In the genomic region with DNA sequence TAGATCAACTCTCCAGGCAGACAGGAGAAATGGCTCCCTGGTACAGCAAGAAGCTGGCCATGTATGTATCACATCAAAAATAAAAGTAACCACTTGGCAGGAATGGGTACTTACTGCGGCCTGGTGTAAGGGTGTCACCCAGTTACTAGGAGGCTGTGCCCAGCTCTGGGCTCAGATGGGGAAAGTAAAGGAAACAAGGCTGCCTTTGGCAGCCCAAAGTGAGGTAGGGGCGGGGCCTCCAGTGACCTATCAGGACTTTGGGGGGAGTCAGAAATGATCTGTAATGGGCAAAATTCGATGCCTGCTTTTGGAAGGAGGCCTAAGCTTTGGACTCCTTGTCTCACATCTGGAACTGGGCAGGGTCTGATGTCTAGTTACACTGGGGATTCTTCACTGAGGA, we compare ENCODE assay signal across 8 mouse cellular contexts. TPM values are rescaled to one million over a fixed set of nuclear protein-coding genes. Genes with fewer than 3 reads are reported as not detected.
DNase-seq lines count a peak whose midpoint lies in the region; ATAC-seq and TF ChIP-seq lines count a peak whose summit lies in the region.

No protein-coding gene starts in this region.

- H3K27ac ChIP-seq in liver, embryonic 12.5 days = 0 out of 2 replicates have a peak overlapping the region, but pooled peaks have one; percentile 25
- H3K27ac ChIP-seq in thymus, adult 2 months (ENCODE audit: control insufficient read depth, insufficient read depth, low read length) = no peak overlapping the region

- peaks cover 76% of the 10 kb centered on the region for H3K4me1 ChIP-seq in liver, embryonic 12.5 days
- H3K4me1 ChIP-seq in thymus, adult 2 months (replicated peaks; ENCODE audit: control insufficient read depth, insufficient read depth, low read length) = peaks cover 62% of the 10 kb centered on the region

- no peaks in the 10 kb centered on the region for H3K27me3 ChIP-seq in liver, embryonic 12.5 days (replicated peaks)
- no peaks in the 10 kb centered on the region for H3K27me3 ChIP-seq in thymus, adult 2 months (ENCODE audit: control insufficient read depth, insufficient read depth, low read length)

- peaks cover 19% of the 10 kb centered on the region; the same call in 1 of the 2 replicates for H3K36me3 ChIP-seq in liver, embryonic 12.5 days
- H3K36me3 ChIP-seq in thymus, adult 2 months (ENCODE audit: control insufficient read depth, insufficient read depth, low read length) = no peaks in the 10 kb centered on the region

- peak overlapping the region; percentile 97 for H3K4me2 ChIP-seq in liver, embryonic 12.5 days

- H3K4me3 ChIP-seq in liver, embryonic 12.5 days = peak overlapping the region; percentile 99; the same call in 1 of the 2 replicates
- no peak overlapping the region for H3K4me3 ChIP-seq in thymus, adult 2 months (ENCODE audit: control insufficient read depth, insufficient read depth, low read length)

- DNase-seq in embryo, embryonic 11 days = peak; percentile 29
- no peak for DNase-seq in embryo, embryonic 10 days (ENCODE audit: low spot score)
- DNase-seq in retina, postnatal 1 day = peak; percentile 14
- no peak for DNase-seq in retina, embryonic 14.5 days (ENCODE audit: low spot score)
- no peak for DNase-seq in testis, postnatal 14 days (ENCODE audit: low spot score)
- DNase-seq in thymus, adult 2 months = no peak

- no peak for ATAC-seq in liver, embryonic 12.5 days
- no peak for ATAC-seq in erythroid progenitor cell, adult 5-6 weeks (replicated peaks; ENCODE audit: low FRiP score, poor library complexity, severe bottlenecking)

- no peak for TF ChIP-seq POLR2A in thymus, adult 2 months (IDR thresholded peaks at IDR 0.05; ENCODE audit: control insufficient read depth, extremely low read depth, insufficient read depth, low read length, poor library complexity)

- 68% methylated on average over 3 of the region's 3 CpGs for WGBS in liver, embryonic 12.5 days (ENCODE audit: insufficient replicate concordance)
- WGBS in thymus, adult 2 months = 57% methylated on average over 3 of the region's 3 CpGs

- no peak for TF ChIP-seq CTCF in thymus, adult 2 months (IDR thresholded peaks at IDR 0.05; ENCODE audit: borderline replicate concordance, control insufficient read depth, extremely low read depth, insufficient read depth, low read length, poor library complexity)

- H3K9me3 ChIP-seq in liver, embryonic 12.5 days (replicated peaks) = no peaks in the 10 kb centered on the region

- no peak overlapping the region for H3K9ac ChIP-seq in liver, embryonic 12.5 days

RNA-seq across cellular contexts. Expression of gene Ctdsp2, which starts 3.2 kb away (rescaled TPM):
- polyA plus RNA-seq in liver, embryonic 12.5 days (2016; fragmentation: Nextera tagmentation; extraction: Ambion mirVana) = 22.2 and 24.0 TPM in 2 replicates
- polyA plus RNA-seq in thymus, adult 2 months (2012; rRNA removed) = 179 and 182 TPM in 2 replicates
- 18.0 and 19.7 TPM in 2 replicates for total RNA-seq in erythroid progenitor cell, adult 5-6 weeks (2015; ENCODE audit: low replicate concordance)
- total RNA-seq in erythroid progenitor cell, adult 5-6 weeks (2017; ENCODE audit: low replicate concordance) = 8.5 and 10.3 TPM in 2 replicates

RNA-seq across cellular contexts. Expression of gene Avil, which starts 18.8 kb away (rescaled TPM):
- polyA plus RNA-seq in liver, embryonic 12.5 days (2016; fragmentation: Nextera tagmentation; extraction: Ambion mirVana) = 0.18 and 0.19 TPM in 2 replicates
- 0.97 and 1.3 TPM in 2 replicates for polyA plus RNA-seq in thymus, adult 2 months (2012; rRNA removed)
- not detected in 2 replicates for total RNA-seq in erythroid progenitor cell, adult 5-6 weeks (2015; ENCODE audit: low replicate concordance)
- not detected in 2 replicates for total RNA-seq in erythroid progenitor cell, adult 5-6 weeks (2017; ENCODE audit: low replicate concordance)

RNA-seq across cellular contexts. Expression of gene Tsfm, which starts 48.9 kb away (rescaled TPM):
- polyA plus RNA-seq in liver, embryonic 12.5 days (2016; fragmentation: Nextera tagmentation; extraction: Ambion mirVana) = 72.3 and 75.5 TPM in 2 replicates
- polyA plus RNA-seq in thymus, adult 2 months (2012; rRNA removed) = 42.1 and 45.2 TPM in 2 replicates
- total RNA-seq in erythroid progenitor cell, adult 5-6 weeks (2015; ENCODE audit: low replicate concordance) = 12.6 and 14.4 TPM in 2 replicates
- total RNA-seq in erythroid progenitor cell, adult 5-6 weeks (2017; ENCODE audit: low replicate concordance) = 4.2 and 6.5 TPM in 2 replicates

RNA-seq across cellular contexts. Expression of gene Mettl1, which starts 59.5 kb away (rescaled TPM):
- polyA plus RNA-seq in liver, embryonic 12.5 days (2016; fragmentation: Nextera tagmentation; extraction: Ambion mirVana) = 33.6 and 35.6 TPM in 2 replicates
- polyA plus RNA-seq in thymus, adult 2 months (2012; rRNA removed) = 13.7 and 15.7 TPM in 2 replicates
- 3.4 and 6.5 TPM in 2 replicates for total RNA-seq in erythroid progenitor cell, adult 5-6 weeks (2015; ENCODE audit: low replicate concordance)
- 0.23 and 1.9 TPM in 2 replicates for total RNA-seq in erythroid progenitor cell, adult 5-6 weeks (2017; ENCODE audit: low replicate concordance)

RNA-seq across cellular contexts. Expression of gene Eef1akmt3, which starts 59.6 kb away (rescaled TPM):
- polyA plus RNA-seq in liver, embryonic 12.5 days (2016; fragmentation: Nextera tagmentation; extraction: Ambion mirVana) = 0.13 and 0.29 TPM in 2 replicates
- polyA plus RNA-seq in thymus, adult 2 months (2012; rRNA removed) = 0.08 and 0.13 TPM in 2 replicates
- not detected in 2 replicates for total RNA-seq in erythroid progenitor cell, adult 5-6 weeks (2015; ENCODE audit: low replicate concordance)
- not detected in 2 replicates for total RNA-seq in erythroid progenitor cell, adult 5-6 weeks (2017; ENCODE audit: low replicate concordance)

Comparison
In these comparisons a context has a peak if more than half of its experiments do, and no peak if none do; other contexts are left out.
1. DNase-seq: peak in embryo, embryonic 11 days (single experiment) and retina, postnatal 1 day (single experiment); none in embryo, embryonic 10 days (single experiment), retina, embryonic 14.5 days (single experiment), testis, postnatal 14 days (single experiment) and thymus, adult 2 months (single experiment).